Mouse (Mus musculus) frontal cortex, postnatal 36 days (tissue): ENCODE results near the gene Hsd17b1.

Experiments
- DNase-seq, 2 experiments: peaks; one replicate each; pipeline ENCODE4 v3.0.0; 2022; ENCODE audit warnings: low spot score in 2 of 2

The Hsd17b1 gene

DNA sequence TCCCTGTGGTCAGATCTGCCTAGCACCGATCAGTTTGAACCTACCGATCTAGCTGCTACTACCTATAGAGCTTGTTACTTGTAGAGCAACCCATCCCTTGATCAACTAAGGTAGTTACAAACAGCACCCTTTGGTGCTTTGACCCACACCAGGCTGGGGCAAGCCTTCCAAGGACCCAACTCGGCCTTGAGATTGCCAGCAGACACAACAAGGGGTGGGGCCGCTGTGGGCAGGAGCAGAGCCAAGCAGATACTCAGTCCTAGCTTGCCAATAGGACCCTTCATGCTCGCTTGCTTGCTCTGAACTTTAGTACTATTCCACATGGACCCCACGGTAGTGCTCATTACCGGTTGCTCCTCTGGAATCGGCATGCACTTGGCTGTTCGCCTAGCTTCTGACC is at the start of gene Hsd17b1:
Gene Hsd17b1, plus strand, starts transcription at position 291 of the 400 bp plus-strand sequence.
- DNase-seq: no peak

DNA sequence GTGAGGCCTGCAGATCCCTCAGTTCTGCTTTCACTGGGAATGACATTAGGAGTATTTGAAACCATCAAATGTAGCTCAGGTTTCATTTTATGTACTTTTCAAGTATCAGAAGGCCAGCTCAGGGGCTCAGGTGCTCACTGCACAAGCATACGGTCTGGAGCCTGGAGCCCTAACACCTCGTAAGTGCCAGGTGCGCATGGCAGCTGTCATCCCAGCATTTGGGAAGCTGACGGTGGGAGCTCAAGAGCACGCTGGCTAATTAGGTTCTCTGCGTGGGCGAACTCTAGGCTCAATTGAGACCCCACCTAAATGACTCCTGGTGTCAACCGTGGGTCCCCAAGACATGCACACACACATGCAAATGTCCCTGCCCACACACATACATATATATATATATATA is 48.9 kb upstream of the Hsd17b1 start:
- no peak for DNase-seq

DNA sequence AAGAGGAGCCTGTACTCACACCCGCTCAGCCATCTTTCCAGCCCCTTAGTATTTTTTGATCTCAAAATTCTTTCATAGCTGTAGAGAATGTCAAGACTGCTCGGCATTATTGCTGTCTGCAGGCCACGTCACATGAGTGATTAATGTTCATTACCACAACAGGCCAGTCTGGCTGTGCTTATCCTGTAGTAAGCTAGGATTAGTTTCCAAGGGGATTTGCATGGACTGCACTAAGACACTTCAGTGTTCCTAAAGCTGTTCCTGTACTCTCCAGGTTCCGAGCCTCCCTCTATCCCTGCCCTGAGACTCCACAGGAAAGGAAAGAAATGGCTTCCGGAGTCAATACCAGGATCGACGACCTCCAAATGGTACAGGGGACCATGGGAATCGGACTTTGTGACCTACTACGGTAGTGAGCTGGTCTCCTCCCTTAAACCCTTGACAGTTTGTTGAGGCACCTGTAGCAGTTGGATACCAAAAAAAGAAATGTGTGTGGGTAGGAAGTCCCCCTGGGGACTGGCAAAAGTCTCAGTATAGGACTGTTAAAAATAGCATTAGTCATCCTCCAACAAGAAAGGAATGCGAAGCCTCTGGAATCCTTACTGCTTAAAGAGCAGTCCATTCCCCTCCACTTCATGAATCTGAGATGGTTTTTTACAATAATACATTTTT is 47.9 kb upstream of the Hsd17b1 start:
- no peak for DNase-seq

DNA sequence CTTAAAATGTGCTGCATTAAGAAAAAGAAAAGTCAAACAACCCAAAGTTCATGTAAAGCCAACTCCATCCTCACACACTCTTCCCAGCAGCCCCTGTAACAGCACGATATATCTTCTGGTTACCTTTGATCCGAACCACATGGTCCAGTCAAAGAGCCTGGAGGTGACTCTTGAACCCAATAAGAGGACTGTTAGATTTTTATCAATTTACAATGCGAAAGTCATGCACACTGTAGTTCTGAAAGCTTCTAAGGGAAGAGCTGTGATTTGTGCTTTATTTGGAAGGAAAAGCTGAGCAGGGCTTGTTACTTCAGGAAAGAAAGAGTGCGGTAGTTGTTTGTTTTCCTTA is 47.4 kb upstream of the Hsd17b1 start:
- DNase-seq: no peak

DNA sequence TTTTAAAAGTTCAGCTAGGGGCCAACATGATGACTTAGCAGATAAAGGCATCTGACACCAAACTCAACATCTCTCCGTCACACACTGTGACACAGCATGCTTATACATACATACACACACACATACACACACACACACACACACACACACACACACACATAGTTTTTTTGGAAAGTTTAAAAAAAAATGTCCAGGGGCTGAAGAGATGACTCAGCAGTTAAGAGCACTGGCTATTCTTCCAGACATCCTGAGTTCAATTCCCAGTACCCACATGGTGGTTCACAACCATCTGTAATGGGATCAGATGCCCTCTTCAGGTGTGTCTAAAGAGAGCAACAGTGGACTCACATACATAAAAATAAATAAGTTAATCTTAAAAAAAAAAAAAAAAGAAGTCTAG is 46.7 kb upstream of the Hsd17b1 start:
- no peak for DNase-seq

DNA sequence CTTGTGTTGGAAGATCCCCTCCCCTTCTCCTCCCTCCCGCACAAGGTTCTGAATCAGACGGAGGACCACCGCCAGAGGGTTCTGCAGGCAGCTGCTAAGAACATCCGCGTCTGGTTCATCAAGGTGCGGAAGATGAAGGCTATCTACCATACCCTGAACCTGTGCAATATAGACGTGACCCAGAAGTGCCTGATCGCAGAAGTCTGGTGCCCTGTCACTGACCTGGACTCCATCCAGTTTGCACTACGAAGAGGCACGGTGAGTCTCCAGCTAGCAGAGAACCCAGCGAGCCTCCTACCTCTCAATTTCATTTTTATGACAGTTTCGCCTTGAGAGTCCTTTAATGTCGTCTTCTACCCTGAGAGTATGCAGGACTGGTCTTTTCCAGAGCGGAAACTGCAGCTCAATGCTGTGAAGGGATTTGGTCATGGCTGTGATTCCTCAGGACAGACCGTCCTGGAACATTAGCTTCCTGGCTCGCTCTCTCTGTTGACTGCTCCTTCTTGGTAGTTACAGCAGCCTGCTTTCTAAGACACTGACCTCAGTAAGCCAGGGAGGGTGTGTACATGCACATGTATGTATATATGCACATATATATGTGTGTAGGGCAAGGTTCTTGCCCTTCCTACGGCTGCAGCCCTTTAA is 44.2 kb upstream of the Hsd17b1 start:
- no peak for DNase-seq

DNA sequence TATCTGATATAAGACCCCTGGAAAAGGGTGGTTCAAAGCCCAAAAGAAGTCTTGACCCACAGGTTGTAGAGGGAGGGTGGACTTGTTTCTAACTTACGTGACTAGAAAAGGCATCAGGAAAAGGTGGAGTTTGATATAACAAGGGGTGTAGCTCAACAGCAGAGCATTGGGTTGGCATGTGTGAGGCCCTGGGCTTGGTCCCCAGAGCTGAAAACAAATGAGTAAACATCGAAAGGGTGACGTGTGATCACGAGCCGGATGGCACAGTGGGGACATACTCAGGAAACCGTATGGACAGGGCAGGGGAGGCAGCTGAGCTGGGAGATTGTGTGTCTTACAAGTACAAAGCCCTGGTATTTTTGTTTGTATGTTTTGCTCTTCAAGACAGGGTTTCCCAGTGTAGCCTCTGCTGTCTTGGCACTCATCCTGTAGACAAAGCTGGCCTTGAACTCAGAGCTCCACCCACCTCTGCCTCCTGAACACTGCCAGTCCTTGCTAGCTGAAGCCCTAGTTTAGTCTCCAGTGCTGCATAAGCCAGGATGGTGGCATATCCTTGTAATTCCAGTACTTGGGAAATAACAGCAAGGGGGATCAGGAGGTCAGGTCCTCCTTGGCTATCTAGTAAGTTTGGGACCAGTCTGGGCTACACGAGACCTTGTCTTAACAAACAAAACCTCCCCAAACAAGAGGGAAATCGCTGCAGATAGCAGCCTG is 43.4 kb upstream of the Hsd17b1 start:
- DNase-seq: no peak

DNA sequence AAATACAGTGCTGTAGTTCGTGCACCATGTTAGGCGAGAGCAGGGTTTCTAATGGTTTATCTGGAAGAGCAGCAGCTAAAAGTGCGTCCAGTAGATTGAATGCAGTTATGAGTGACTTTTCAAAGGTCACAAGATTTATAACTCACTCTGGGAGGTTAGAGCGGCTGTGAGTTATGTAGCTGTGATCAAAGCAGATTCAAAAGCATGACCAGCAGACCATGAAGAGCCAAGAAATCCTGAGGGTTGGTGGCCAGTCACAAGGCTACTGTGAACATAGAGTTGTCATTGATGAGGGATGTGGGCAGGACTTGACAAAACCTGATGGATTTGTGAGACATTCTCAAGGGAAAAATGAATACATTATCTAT is 42.9 kb upstream of the Hsd17b1 start:
- DNase-seq: no peak

DNA sequence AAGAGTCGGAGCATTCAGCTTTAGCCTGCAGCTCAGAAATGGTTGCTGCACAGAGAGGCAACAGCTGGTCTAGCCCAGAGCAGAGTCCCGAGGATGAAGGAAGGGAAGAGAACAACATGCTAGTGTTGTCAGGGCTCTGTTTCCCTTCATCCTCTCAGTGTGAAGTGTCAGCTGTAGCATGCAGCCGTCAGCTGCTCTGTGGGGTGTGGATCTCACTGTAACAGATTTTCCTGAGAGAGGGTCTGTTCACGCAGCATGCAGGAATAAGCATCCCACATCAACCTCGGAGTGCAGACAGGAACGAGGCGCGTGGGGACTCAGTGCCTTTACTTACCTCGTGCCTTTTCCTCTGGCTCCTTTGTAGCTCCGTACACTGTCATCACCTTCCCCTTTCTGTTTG is 40.4 kb upstream of the Hsd17b1 start:
- no peak for DNase-seq

DNA sequence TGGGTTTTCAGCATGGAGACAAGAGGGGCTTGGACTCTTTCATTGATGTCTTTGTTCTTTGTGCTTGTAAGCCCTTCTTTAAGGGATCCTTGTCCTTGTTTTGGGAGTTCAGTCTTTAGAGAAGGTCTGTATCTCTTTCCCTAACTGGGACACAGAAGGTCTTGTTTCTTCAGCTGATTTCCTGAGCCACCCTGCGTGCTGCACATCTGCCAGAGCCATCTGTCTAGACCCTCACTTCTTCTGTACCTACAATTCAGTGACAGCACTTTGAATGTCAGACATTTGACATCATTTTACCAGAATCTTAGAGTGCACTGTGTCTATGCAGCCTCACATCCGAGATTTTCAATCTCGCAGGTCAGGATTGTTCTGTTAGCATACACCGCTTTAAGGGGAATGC is 32.4 kb upstream of the Hsd17b1 start:
- no peak for DNase-seq

DNA sequence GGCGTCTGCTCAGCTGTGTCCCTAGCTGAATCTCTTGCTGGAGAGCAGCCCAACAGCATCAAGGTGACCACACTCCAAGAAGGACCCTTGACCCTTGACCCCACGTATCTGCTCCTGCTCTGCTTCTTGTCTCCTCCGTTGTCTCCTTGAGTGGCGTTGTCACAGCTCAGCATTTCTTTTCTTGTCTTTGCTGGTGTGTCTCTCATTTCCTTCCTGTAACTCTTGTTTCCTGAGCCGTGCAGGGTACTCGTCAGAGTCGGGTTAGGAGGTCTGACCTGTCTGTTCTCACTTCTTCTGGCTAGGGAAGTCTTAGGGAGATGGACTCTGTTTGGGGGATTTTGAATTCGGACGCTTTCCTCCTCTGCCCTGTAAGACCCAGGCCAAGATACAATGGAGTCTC is 31.8 kb upstream of the Hsd17b1 start:
- no peak for DNase-seq

DNA sequence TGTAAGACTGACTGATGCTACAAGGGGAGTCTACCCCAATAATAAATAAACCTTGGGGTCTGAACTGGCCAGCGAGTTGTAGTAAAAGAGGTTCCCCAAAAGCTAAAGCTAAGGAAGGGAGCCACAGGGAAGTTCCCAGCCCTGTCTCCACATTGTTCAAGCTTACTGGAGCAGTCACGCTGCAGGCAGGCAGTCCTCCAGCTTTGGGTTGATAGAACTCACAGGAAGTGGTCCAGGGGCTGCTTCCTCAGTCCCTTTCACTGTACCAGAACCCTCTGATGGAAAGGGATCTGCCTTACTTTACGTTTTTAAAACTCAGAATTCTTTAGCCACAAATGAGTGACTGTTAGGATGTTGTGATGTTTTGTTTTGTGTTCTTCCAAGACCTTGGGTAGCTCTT is 30.7 kb upstream of the Hsd17b1 start:
- no peak for DNase-seq

DNA sequence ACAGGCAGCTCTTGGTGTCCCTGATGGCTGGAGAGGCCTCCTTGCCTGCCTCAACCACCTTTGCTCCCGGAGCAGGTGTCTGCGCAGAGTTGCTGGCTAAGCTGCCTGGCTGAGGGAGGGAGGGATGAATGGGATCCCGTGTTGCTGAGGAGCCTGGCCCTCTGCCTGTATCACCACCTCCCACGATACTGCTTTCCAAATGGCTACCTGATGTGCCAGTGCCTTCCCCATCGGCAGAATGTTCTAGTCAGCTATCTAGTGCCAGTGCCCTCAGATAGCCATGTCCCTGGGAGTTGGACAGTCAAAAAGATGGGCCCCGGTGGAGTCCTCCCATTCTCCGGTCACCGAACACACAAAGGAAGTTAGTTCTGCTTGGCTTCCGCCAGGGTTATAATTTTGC is 27.9 kb upstream of the Hsd17b1 start:
- DNase-seq: no peak

DNA sequence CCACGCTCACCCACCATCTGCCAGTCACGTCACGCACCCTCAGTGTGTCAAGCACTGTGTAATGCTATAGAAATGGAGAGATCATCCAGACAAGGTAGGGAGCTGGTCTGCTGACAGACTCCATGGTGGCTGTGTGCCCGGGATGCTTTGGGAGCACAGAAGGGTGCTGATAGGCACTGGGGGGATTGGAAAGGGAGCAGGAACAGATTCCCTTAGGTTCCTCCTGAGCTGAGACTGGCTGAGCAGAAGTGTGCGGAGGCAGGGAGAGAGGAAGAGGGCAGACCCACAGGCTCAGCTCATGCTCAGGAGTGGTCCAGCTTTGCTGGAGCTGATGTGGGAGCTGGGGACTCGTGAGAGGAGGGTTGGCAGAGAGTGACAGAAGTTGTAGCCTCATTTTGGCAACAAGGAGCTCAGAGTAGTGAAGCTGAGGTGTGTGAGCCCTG is 27.1 kb upstream of the Hsd17b1 start:
- peak in 1 of 2 experiments; percentile 55 for DNase-seq

DNA sequence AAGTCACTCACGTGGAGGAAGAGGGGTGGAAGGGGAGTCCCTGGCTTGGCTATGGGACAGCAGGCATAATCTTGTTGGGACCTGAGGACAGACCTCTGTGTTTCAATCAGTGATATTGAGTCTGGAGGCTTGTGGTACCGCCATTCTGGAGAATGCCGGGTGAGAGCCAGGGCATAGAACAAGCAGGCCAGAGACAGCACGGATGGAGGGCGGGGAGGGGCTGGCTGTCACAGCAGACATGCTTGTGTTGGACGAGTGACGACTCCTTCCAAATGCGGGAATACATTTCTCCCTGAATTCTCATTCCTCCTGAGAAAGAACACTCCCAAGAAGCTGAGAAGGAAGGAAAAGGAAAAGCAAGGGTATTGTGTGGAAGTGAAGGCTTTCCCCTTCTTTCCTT is 26.6 kb upstream of the Hsd17b1 start:
- DNase-seq: no peak

DNA sequence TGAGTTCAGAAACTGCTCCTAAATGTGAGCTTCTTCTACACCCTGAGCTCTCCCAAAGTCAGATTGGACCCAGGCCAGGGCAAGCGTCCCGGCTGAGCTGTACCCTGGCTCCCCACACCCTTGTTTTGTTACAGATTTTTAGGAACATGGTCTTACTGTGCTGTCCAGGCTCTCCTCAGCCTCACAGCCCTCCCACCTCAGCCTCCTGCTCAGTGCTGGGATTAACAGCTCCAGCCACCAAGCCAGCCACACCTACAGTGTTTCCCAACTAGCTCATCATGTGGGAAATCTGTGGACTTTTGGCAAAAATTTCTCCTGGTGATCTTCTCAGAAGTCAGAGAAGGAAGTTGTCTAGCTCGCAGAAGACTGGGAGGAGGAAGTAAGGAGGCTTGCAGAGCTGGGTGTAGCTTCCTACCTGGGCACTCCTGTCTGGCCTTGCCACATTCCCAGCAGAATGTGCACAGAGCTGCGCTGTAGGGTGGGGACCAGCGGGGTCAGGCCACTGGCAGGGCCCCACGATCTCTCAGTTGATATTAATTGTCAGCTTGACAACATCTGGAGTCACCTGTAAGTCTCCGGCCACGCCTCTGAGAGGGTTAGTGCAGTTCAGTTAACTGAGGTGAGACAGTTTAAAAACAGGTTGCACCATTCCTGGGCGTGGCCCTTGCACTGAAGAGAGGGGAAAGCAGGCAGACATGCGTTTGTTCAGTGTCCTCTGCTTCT is 25.3 kb upstream of the Hsd17b1 start:
- no peak for DNase-seq

DNA sequence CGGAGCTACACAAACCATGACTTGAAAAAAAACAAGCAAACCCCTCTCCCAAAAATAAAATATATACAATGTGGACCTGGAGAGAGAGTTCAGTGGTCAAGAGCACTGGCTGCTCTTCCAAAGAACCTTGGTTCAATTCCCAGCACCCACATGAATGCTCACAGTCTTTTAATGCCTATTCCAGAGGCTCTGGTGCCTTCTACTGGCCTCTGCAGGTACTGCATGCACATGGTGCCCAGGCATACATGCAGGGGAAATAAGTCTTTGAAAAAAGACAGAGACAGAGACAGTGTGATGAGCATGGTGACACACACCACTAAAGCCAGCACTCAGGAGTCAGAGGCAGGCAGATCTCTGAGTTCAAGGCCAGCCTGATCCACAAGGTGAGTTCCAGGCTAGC is 24.2 kb upstream of the Hsd17b1 start:
- DNase-seq: no peak

DNA sequence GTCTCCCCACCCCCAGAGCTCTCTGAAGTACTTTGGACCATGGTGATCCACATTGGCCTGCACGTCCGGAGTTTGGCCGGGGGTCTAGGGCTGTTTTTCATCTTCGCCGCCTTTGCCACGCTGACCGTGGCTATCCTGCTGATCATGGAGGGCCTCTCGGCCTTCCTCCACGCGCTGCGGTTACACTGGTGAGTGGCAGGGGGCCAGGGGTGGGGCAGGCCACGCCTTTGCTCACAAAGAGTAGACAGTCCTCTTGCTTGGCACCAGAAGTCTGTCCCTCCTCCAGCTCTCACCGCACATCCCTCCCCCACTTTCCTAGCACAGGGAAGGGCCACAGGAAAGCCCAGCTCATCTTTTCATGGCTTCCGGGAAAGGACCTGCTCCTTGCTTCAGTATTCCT is 22.8 kb upstream of the Hsd17b1 start:
- DNase-seq: no peak

DNA sequence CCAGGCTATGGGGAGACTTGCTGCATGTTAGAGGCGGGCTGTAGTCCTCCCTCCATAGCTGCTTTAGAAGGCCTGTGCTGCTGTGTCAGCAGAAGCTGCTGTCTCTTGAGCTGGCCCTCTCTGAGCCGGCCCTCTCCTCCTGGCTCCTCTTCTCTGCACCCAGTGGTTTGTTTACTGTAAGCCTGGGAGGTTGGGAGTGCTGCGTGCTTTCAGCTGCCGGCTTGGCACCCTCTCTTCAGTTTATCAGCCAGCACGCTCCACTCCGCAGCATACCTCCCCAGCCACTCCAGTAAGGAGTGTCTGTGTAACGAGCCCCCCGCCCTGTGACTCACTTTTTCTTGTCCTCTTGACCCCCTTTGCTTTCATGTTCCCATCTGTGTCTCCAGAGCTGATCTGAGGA is 21.3 kb upstream of the Hsd17b1 start:
- DNase-seq: no peak

DNA sequence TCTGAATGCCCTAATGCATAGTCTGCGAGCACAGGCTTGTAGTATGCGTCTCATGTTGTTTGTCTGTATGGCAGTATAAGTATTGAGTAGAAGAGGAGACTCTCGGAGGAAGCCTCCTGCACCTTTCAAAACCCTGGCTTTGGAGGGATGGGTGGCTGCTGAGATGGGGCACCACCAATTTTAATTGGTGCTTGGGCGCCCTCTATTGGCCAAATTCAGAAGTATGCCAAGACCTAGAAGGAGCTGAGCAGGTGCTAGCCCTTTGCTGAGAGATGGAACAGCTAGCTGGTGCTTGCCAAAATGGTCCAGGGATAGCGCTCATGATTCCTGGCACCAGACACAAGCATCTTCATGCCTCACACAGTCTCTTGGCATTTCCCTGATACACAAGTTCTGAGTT is 20.4 kb upstream of the Hsd17b1 start:
- DNase-seq: peak; percentile 83 to 85

DNA sequence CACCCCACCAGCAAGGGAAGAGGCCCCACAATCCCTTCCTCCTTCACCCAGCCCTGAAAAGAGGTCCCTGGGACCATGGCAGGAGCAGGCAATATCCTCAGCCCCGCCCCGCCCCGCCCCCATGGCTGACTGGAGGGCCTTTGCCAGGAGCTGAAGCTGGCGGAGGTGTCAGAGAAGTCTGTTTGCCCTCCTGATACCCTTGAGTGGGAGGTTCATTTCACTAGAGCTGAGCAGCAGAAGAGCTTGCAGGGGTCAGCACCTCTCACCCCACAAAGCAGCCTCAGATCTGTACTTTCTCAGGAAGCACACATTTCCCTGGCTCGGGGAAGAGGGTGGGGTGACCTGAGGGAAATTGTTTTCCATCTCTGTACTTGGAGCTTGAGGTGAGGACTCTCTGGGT is 19.5 kb upstream of the Hsd17b1 start:
- no peak for DNase-seq

DNA sequence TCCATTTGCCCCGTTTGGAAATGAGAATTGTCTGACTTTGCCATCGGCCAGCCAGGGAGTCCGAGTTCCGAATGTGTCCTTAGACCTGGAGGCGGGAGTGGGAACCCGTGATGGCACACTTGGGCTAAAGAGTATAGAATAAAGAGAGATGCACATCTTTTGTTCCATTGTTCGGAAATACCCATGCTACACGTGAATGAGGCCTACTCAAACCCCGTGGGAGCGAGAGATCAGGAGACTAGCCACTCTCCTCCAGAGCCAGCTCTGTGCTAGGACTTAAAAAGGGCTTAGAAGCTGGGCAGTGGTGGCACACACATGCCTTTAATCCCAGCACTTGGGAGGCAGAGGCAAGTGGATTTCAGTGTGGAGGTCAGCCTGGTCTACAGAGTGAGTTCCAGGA is 18.7 kb upstream of the Hsd17b1 start:
- no peak for DNase-seq

DNA sequence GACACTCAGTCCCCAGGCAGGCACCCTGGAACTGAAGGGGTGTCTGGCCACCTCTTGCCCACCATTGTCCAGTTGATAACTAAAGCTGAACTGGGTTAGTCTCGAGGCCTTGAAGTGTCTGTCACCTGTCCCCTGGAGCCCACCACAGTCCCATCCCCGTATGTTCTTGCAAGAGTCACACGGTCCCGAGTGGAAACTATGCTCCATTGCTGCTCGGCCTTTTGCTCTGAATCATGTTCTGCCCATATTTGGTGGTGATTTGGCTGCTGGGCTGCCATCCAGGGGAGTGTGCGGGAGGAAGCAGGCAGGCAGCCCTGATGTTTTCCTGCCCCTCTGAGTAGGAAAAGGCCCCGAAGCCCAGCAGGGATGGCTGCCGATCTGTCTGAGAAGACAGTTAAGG is 18.1 kb upstream of the Hsd17b1 start:
- peak; percentile 58 to 59 for DNase-seq
